Mouse (Mus musculus): ENCODE results near the gene Poc1b. TPM values are rescaled to one million over a fixed set of nuclear protein-coding genes. Genes with fewer than 3 reads are reported as not detected.

Poc1b gene
- polyA plus RNA-seq, 1 experiment, result 11.4 TPM

DNA sequence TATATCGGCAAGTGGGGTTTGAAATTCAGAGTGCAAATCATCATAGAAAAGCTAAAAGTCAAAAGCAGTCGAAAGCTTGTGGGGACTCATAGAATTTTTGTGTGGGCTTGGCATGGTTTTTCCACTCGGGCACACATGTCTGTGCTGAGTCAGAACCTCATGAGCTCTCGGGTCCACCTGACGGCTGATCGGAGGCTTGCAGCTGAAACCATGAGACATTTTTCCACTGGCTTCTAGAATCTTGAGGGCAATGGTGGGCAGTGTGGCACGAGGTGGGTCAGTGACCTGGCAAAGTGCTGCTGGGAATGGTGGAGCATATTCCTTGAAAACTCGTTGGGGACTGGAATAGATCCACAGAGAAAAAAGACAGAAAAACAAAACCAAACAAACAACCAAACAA is 114.7 kb downstream of the Poc1b start:
- no peak for TF ChIP-seq CTCF (IDR thresholded peaks at IDR 0.05; ENCODE audit: borderline replicate concordance, control insufficient read depth, extremely low read depth, insufficient read depth, low read length, poor library complexity)
- TF ChIP-seq POLR2A (IDR thresholded peaks at IDR 0.05; ENCODE audit: control insufficient read depth, extremely low read depth, insufficient read depth, low read length, poor library complexity), result no peak
- H3K27me3 ChIP-seq (ENCODE audit: control insufficient read depth, insufficient read depth, low read length), result no peaks in the 10 kb centered on the region
- 93% methylated on average over 8 of the region's 8 CpGs for WGBS
- H3K36me3 ChIP-seq (ENCODE audit: control insufficient read depth, insufficient read depth, low read length), result no peaks in the 10 kb centered on the region
- peaks cover 2% of the 10 kb centered on the region; the same call in 1 of the 2 replicates for H3K4me1 ChIP-seq (replicated peaks; ENCODE audit: control insufficient read depth, insufficient read depth, low read length)
- no peak overlapping the region for H3K27ac ChIP-seq (ENCODE audit: control insufficient read depth, insufficient read depth, low read length)
- no peak overlapping the region for H3K4me3 ChIP-seq (ENCODE audit: control insufficient read depth, insufficient read depth, low read length)
- DNase-seq, result no peak

DNA sequence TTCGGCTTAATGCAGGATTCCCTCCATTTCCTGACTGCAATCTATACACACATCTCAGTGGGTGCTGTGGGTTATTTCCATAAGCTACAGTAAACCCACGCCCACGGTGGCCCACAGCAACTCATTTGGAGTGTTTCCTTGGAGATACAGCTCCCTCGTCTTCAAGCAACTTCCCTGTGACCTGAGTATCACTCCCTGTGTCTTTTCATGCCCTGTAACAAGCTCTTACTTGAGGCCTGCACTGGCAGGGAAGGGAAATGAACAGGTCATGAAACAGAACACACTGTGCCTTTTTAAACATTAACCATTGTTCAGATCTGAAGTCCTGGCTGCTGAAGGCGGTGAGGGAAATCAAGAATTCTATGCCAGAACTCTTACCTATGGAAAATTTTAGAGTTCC is 115.9 kb downstream of the Poc1b start:
- WGBS, result 80% methylated on average over 5 of the region's 5 CpGs
- no peak overlapping the region for H3K27ac ChIP-seq (ENCODE audit: control insufficient read depth, insufficient read depth, low read length)

DNA sequence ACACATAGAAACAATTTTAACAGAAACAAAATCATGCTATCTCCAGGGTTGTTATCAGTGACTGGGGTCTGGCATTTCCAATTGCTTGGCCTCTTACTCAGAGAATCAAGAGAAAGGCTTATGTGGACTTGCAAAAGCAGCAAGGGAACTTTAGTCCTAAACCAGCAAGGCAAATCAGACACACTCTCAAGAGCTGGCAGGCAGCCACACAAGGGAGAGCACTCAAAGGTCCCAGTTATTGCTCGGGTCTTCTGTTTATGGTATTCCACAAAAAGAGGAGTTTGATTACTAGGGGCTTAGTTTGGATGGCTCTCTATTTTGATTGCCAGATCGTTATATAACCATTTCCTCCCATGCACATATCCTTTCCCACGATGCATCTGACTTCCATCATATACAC is 117.4 kb downstream of the Poc1b start:
- 82% methylated on average over 3 of the region's 3 CpGs for WGBS

More for the DNA sequence above, 115.9 kb downstream of the Poc1b start:
- DNase-seq, result no peak
- Histone ChIP-seq H3K27me3 (ENCODE audit: control insufficient read depth, insufficient read depth, low read length) (no peaks in the 10 kb centered on the region), H3K4me3 (ENCODE audit: control insufficient read depth, insufficient read depth, low read length) (no peak overlapping the region), H3K4me1 (replicated peaks; ENCODE audit: control insufficient read depth, insufficient read depth, low read length) (peaks cover 6% of the 10 kb centered on the region), H3K36me3 (ENCODE audit: control insufficient read depth, insufficient read depth, low read length) (no peaks in the 10 kb centered on the region)
- TF ChIP-seq CTCF (IDR thresholded peaks at IDR 0.05; ENCODE audit: borderline replicate concordance, control insufficient read depth, extremely low read depth, insufficient read depth, low read length, poor library complexity), result no peak
- TF ChIP-seq POLR2A (IDR thresholded peaks at IDR 0.05; ENCODE audit: control insufficient read depth, extremely low read depth, insufficient read depth, low read length, poor library complexity), result no peak

DNA sequence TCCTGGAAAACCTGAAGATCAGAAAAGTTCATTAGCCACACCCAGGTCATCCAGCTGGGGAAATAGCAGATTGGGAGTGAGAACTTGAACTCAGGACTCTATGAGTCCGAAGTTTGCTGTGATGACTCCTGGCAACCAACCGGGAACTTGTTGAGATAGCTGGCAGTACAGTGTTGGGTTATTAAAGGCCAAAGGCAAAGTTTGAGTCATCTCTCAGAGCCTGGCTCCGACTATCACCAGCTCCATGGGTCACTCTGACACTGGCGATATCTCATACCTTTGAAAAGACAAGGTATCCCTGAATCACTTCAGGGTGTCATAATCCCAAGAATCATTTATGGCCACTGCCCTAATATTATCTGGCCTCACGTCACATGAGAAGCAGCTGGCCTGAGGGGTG is 119.9 kb downstream of the Poc1b start:
- no peak for DNase-seq
- WGBS, result 97% methylated on average over 5 of the region's 5 CpGs
- H3K27ac ChIP-seq (ENCODE audit: control insufficient read depth, insufficient read depth, low read length), result no peak overlapping the region
- TF ChIP-seq POLR2A (IDR thresholded peaks at IDR 0.05; ENCODE audit: control insufficient read depth, extremely low read depth, insufficient read depth, low read length, poor library complexity) (no peak), CTCF (IDR thresholded peaks at IDR 0.05; ENCODE audit: borderline replicate concordance, control insufficient read depth, extremely low read depth, insufficient read depth, low read length, poor library complexity) (no peak)
- peaks cover 17% of the 10 kb centered on the region for H3K4me1 ChIP-seq (replicated peaks; ENCODE audit: control insufficient read depth, insufficient read depth, low read length)
- H3K36me3 ChIP-seq (ENCODE audit: control insufficient read depth, insufficient read depth, low read length), result no peaks in the 10 kb centered on the region
- H3K27me3 ChIP-seq (ENCODE audit: control insufficient read depth, insufficient read depth, low read length), result no peaks in the 10 kb centered on the region
- no peak overlapping the region for H3K4me3 ChIP-seq (ENCODE audit: control insufficient read depth, insufficient read depth, low read length)

More for the DNA sequence above, 117.4 kb downstream of the Poc1b start:
- H3K4me1 ChIP-seq (replicated peaks; ENCODE audit: control insufficient read depth, insufficient read depth, low read length), result peaks cover 16% of the 10 kb centered on the region
- no peak for DNase-seq
- no peak overlapping the region for H3K4me3 ChIP-seq (ENCODE audit: control insufficient read depth, insufficient read depth, low read length)
- no peaks in the 10 kb centered on the region for H3K27me3 ChIP-seq (ENCODE audit: control insufficient read depth, insufficient read depth, low read length)
- no peak overlapping the region for H3K27ac ChIP-seq (ENCODE audit: control insufficient read depth, insufficient read depth, low read length)
- TF ChIP-seq CTCF (IDR thresholded peaks at IDR 0.05; ENCODE audit: borderline replicate concordance, control insufficient read depth, extremely low read depth, insufficient read depth, low read length, poor library complexity) (no peak), POLR2A (IDR thresholded peaks at IDR 0.05; ENCODE audit: control insufficient read depth, extremely low read depth, insufficient read depth, low read length, poor library complexity) (no peak)
- no peaks in the 10 kb centered on the region for H3K36me3 ChIP-seq (ENCODE audit: control insufficient read depth, insufficient read depth, low read length)

DNA sequence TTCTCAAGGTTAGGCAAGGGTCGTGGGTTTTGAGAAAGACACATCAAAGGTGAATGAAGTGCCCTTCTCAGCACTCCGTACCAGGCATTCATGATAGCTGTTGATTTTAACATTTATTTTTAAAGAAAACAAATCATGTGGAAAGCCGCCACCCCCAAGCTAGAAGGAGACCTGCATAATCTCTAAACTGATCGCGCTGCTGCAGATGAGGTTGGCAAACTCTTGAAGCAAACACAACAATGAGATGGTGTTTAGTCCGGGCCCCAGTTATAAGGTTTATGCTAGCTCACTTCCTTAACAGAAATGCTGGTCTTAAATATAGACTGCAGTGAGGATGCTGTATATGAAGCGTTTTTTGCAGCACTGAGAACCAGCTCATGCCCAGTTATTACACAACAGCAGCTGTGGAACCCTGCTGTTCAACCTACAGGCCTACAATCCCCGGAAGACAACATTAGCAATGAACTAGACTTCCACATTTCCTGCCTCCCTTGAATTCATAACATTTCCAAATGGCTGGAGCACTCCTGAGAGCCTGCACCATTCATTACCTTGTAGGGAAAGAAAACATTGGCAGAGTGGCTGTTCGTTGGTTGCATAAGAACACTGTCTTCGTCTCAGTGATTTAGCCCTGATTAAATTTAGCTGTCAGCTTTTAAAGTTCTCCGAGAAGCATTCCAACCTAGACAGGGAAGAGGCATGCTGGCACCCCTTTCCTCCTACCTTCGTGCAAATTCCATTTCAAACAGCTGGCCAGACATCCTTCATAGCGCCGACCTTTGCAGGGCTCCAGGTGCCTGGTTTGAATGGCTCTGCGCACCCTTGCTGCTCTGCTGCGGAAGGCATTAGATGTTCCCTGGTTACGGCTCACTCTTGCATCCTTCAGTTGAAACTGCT is 121.4 kb downstream of the Poc1b start:
- peak; percentile 28 for DNase-seq

DNA sequence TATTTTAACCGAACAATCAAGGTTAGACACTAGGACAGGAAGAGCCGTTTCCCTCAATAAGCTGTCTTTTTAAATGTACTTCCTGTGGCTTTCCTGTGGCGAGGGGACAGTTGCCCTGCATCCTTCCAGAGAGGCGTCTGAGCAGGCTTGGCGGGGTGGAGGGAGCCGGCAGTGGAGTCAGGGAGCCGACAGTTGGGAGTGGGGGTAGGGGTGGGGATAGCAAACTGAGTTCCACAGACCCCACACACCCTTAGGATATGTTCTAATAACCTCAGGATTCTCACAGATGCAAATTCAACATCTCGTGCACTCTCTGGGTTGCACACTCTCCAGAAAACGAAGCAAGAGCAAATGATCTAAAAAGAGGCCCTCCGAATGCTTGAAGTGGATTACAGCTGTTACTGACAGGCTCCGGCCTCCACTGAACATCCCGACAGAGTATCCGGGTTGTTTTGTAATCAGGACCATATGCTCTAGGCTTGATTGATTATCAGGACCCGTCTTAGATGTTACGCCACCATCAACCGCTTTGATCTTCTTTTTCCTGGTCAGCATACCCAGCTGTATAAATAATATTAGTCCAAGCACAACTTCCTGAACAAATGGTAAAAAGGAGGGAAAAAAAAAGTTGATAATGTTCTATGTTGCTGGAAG is 122.3 kb downstream of the Poc1b start:
- Histone ChIP-seq H3K4me3 (ENCODE audit: control insufficient read depth, insufficient read depth, low read length) (no peak overlapping the region), H3K4me1 (replicated peaks; ENCODE audit: control insufficient read depth, insufficient read depth, low read length) (peaks cover 17% of the 10 kb centered on the region), H3K27ac (ENCODE audit: control insufficient read depth, insufficient read depth, low read length) (no peak overlapping the region), H3K27me3 (ENCODE audit: control insufficient read depth, insufficient read depth, low read length) (no peaks in the 10 kb centered on the region), H3K36me3 (ENCODE audit: control insufficient read depth, insufficient read depth, low read length) (no peaks in the 10 kb centered on the region)
- DNase-seq, result peak; percentile 26
- WGBS, result 27% methylated on average over 16 of the region's 16 CpGs
- TF ChIP-seq CTCF (IDR thresholded peaks at IDR 0.05; ENCODE audit: borderline replicate concordance, control insufficient read depth, extremely low read depth, insufficient read depth, low read length, poor library complexity) (no peak), POLR2A (IDR thresholded peaks at IDR 0.05; ENCODE audit: control insufficient read depth, extremely low read depth, insufficient read depth, low read length, poor library complexity) (no peak)

More for the DNA sequence above, 121.4 kb downstream of the Poc1b start:
- no peak overlapping the region for H3K27ac ChIP-seq (ENCODE audit: control insufficient read depth, insufficient read depth, low read length)
- peaks cover 17% of the 10 kb centered on the region for H3K4me1 ChIP-seq (replicated peaks; ENCODE audit: control insufficient read depth, insufficient read depth, low read length)
- H3K4me3 ChIP-seq (ENCODE audit: control insufficient read depth, insufficient read depth, low read length), result no peak overlapping the region
- H3K36me3 ChIP-seq (ENCODE audit: control insufficient read depth, insufficient read depth, low read length), result no peaks in the 10 kb centered on the region
- H3K27me3 ChIP-seq (ENCODE audit: control insufficient read depth, insufficient read depth, low read length), result no peaks in the 10 kb centered on the region
- WGBS, result 16% methylated on average over 17 of the region's 17 CpGs
- no peak for TF ChIP-seq CTCF (IDR thresholded peaks at IDR 0.05; ENCODE audit: borderline replicate concordance, control insufficient read depth, extremely low read depth, insufficient read depth, low read length, poor library complexity)
- no peak for TF ChIP-seq POLR2A (IDR thresholded peaks at IDR 0.05; ENCODE audit: control insufficient read depth, extremely low read depth, insufficient read depth, low read length, poor library complexity)

All from thymus, adult 2 months (tissue).